Mouse (Mus musculus): ENCODE data around the gene Itpr2. TPM values are rescaled to one million over a fixed set of nuclear protein-coding genes. Genes with fewer than 3 reads are reported as not detected.

Itpr2 gene
- polyA plus RNA-seq, 1 experiment from 2014 or later: 5.3 TPM

GRCm38 (mm10) chr6:146305995-146306394, 196.0 kb downstream of the Itpr2 start:
- Histone ChIP-seq H3K27me3 (replicated peaks; ENCODE audit: control insufficient read depth, insufficient read depth, low read length) (no peaks in the 10 kb centered on the region), H3K9me3 (ENCODE audit: control insufficient read depth, low read length) (no peaks in the 10 kb centered on the region), H3K36me3 (ENCODE audit: control insufficient read depth, insufficient read depth, low read length) (no peaks in the 10 kb centered on the region), H3K9ac (ENCODE audit: low read depth, low read length) (no peak overlapping the region), H3K4me2 (no peak overlapping the region), H3K27ac (ENCODE audit: low read depth, low read length) (no peak overlapping the region), H3K4me3 (ENCODE audit: low read depth, low read length) (no peak overlapping the region), H3K4me1 (replicated peaks; ENCODE audit: control insufficient read depth, insufficient read depth, low read length) (no peaks in the 10 kb centered on the region)
- whole genome bisulfite sequencing: 62% methylated on average over 3 of the region's 3 CpGs
- ATAC-seq (replicated peaks; ENCODE audit: low FRiP score) (no peak), DNase-seq (ENCODE audit: low spot score) (no peak)

GRCm38 (mm10) chr6:146304088-146304487, 197.9 kb downstream of the Itpr2 start:
- Histone ChIP-seq H3K4me1 (replicated peaks; ENCODE audit: control insufficient read depth, insufficient read depth, low read length) (no peaks in the 10 kb centered on the region), H3K4me3 (ENCODE audit: low read depth, low read length) (no peak overlapping the region), H3K4me2 (no peak overlapping the region), H3K27me3 (replicated peaks; ENCODE audit: control insufficient read depth, insufficient read depth, low read length) (no peaks in the 10 kb centered on the region), H3K9ac (ENCODE audit: low read depth, low read length) (no peak overlapping the region), H3K36me3 (ENCODE audit: control insufficient read depth, insufficient read depth, low read length) (no peaks in the 10 kb centered on the region), H3K27ac (ENCODE audit: low read depth, low read length) (no peak overlapping the region), H3K9me3 (ENCODE audit: control insufficient read depth, low read length) (no peaks in the 10 kb centered on the region)
- ATAC-seq (replicated peaks; ENCODE audit: low FRiP score) (no peak), DNase-seq (ENCODE audit: low spot score) (no peak)
- 91% methylated on average over 11 of the region's 11 CpGs for WGBS

- no peak overlapping the region for H3K9ac ChIP-seq (ENCODE audit: low read depth, low read length)
- no peak overlapping the region for H3K4me3 ChIP-seq (ENCODE audit: low read depth, low read length)
- no peak overlapping the region for H3K27ac ChIP-seq (ENCODE audit: low read depth, low read length)
- no peak overlapping the region for H3K4me2 ChIP-seq
- ATAC-seq (replicated peaks; ENCODE audit: low FRiP score): no peak
- no peak for DNase-seq (ENCODE audit: low spot score)
- no peaks in the 10 kb centered on the region for H3K27me3 ChIP-seq (replicated peaks; ENCODE audit: control insufficient read depth, insufficient read depth, low read length)
- WGBS: 70% methylated on average over 2 of the region's 2 CpGs
- no peaks in the 10 kb centered on the region for H3K36me3 ChIP-seq (ENCODE audit: control insufficient read depth, insufficient read depth, low read length)
- no peaks in the 10 kb centered on the region for H3K9me3 ChIP-seq (ENCODE audit: control insufficient read depth, low read length)
- no peaks in the 10 kb centered on the region for H3K4me1 ChIP-seq (replicated peaks; ENCODE audit: control insufficient read depth, insufficient read depth, low read length)
These were observed 198.7 kb downstream of the Itpr2 start for GRCm38 (mm10) chr6:146303336-146303735.

- H3K27me3 ChIP-seq (replicated peaks; ENCODE audit: control insufficient read depth, insufficient read depth, low read length): no peaks in the 10 kb centered on the region
- H3K36me3 ChIP-seq (ENCODE audit: control insufficient read depth, insufficient read depth, low read length): no peaks in the 10 kb centered on the region
- no peaks in the 10 kb centered on the region for H3K4me1 ChIP-seq (replicated peaks; ENCODE audit: control insufficient read depth, insufficient read depth, low read length)
- WGBS: 81% methylated on average over 8 of the region's 8 CpGs
- H3K4me2 ChIP-seq: no peak overlapping the region
- H3K4me3 ChIP-seq (ENCODE audit: low read depth, low read length): no peak overlapping the region
- H3K9me3 ChIP-seq (ENCODE audit: control insufficient read depth, low read length): no peaks in the 10 kb centered on the region
- no peak overlapping the region for H3K27ac ChIP-seq (ENCODE audit: low read depth, low read length)
- DNase-seq (ENCODE audit: low spot score): no peak
- no peak overlapping the region for H3K9ac ChIP-seq (ENCODE audit: low read depth, low read length)
- no peak for ATAC-seq (replicated peaks; ENCODE audit: low FRiP score)
These were observed 199.4 kb downstream of the Itpr2 start for GRCm38 (mm10) chr6:146302574-146303130.

GRCm38 (mm10) chr6:146302101-146302500, 199.9 kb downstream of the Itpr2 start:
- H3K9ac ChIP-seq (ENCODE audit: low read depth, low read length): no peak overlapping the region
- no peaks in the 10 kb centered on the region for H3K27me3 ChIP-seq (replicated peaks; ENCODE audit: control insufficient read depth, insufficient read depth, low read length)
- H3K9me3 ChIP-seq (ENCODE audit: control insufficient read depth, low read length): no peaks in the 10 kb centered on the region
- WGBS: 78% methylated on average over 3 of the region's 3 CpGs
- no peak overlapping the region for H3K4me2 ChIP-seq
- no peak for ATAC-seq (replicated peaks; ENCODE audit: low FRiP score)
- H3K4me3 ChIP-seq (ENCODE audit: low read depth, low read length): no peak overlapping the region
- DNase-seq (ENCODE audit: low spot score): no peak
- no peaks in the 10 kb centered on the region for H3K4me1 ChIP-seq (replicated peaks; ENCODE audit: control insufficient read depth, insufficient read depth, low read length)
- no peaks in the 10 kb centered on the region for H3K36me3 ChIP-seq (ENCODE audit: control insufficient read depth, insufficient read depth, low read length)
- H3K27ac ChIP-seq (ENCODE audit: low read depth, low read length): no peak overlapping the region

- no peaks in the 10 kb centered on the region for H3K36me3 ChIP-seq (ENCODE audit: control insufficient read depth, insufficient read depth, low read length)
- no peak overlapping the region for H3K9ac ChIP-seq (ENCODE audit: low read depth, low read length)
- H3K27ac ChIP-seq (ENCODE audit: low read depth, low read length): no peak overlapping the region
- no peaks in the 10 kb centered on the region for H3K9me3 ChIP-seq (ENCODE audit: control insufficient read depth, low read length)
- no peak overlapping the region for H3K4me3 ChIP-seq (ENCODE audit: low read depth, low read length)
- no peaks in the 10 kb centered on the region for H3K4me1 ChIP-seq (replicated peaks; ENCODE audit: control insufficient read depth, insufficient read depth, low read length)
- ATAC-seq (replicated peaks; ENCODE audit: low FRiP score) (no peak), DNase-seq (ENCODE audit: low spot score) (no peak)
- no peaks in the 10 kb centered on the region for H3K27me3 ChIP-seq (replicated peaks; ENCODE audit: control insufficient read depth, insufficient read depth, low read length)
- H3K4me2 ChIP-seq: no peak overlapping the region
These were observed 201.1 kb downstream of the Itpr2 start for GRCm38 (mm10) chr6:146300961-146301360.

GRCm38 (mm10) chr6:146298712-146299111, 203.3 kb downstream of the Itpr2 start:
- H3K4me2 ChIP-seq: no peak overlapping the region
- no peaks in the 10 kb centered on the region for H3K27me3 ChIP-seq (replicated peaks; ENCODE audit: control insufficient read depth, insufficient read depth, low read length)
- no peak for ATAC-seq (replicated peaks; ENCODE audit: low FRiP score)
- H3K36me3 ChIP-seq (ENCODE audit: control insufficient read depth, insufficient read depth, low read length): no peaks in the 10 kb centered on the region
- no peaks in the 10 kb centered on the region for H3K4me1 ChIP-seq (replicated peaks; ENCODE audit: control insufficient read depth, insufficient read depth, low read length)
- DNase-seq (ENCODE audit: low spot score): no peak
- no peak overlapping the region for H3K4me3 ChIP-seq (ENCODE audit: low read depth, low read length)
- H3K9me3 ChIP-seq (ENCODE audit: control insufficient read depth, low read length): no peaks in the 10 kb centered on the region
- H3K9ac ChIP-seq (ENCODE audit: low read depth, low read length): no peak overlapping the region
- H3K27ac ChIP-seq (ENCODE audit: low read depth, low read length): no peak overlapping the region

- H3K4me1 ChIP-seq (replicated peaks; ENCODE audit: control insufficient read depth, insufficient read depth, low read length): no peaks in the 10 kb centered on the region
- H3K9ac ChIP-seq (ENCODE audit: low read depth, low read length): no peak overlapping the region
- no peak overlapping the region for H3K4me2 ChIP-seq
- WGBS: 89% methylated on average over 10 of the region's 10 CpGs
- ATAC-seq (replicated peaks; ENCODE audit: low FRiP score) (no peak), DNase-seq (ENCODE audit: low spot score) (no peak)
- H3K9me3 ChIP-seq (ENCODE audit: control insufficient read depth, low read length): no peaks in the 10 kb centered on the region
- no peaks in the 10 kb centered on the region for H3K36me3 ChIP-seq (ENCODE audit: control insufficient read depth, insufficient read depth, low read length)
- no peak overlapping the region for H3K4me3 ChIP-seq (ENCODE audit: low read depth, low read length)
- no peaks in the 10 kb centered on the region for H3K27me3 ChIP-seq (replicated peaks; ENCODE audit: control insufficient read depth, insufficient read depth, low read length)
- H3K27ac ChIP-seq (ENCODE audit: low read depth, low read length): no peak overlapping the region
These were observed 211.0 kb downstream of the Itpr2 start for GRCm38 (mm10) chr6:146291036-146291435.

- H3K9ac ChIP-seq (ENCODE audit: low read depth, low read length): no peak overlapping the region
- 74% methylated on average over 10 of the region's 10 CpGs for whole genome bisulfite sequencing
- no peak overlapping the region for H3K27ac ChIP-seq (ENCODE audit: low read depth, low read length)
- H3K36me3 ChIP-seq (ENCODE audit: control insufficient read depth, insufficient read depth, low read length): no peaks in the 10 kb centered on the region
- no peaks in the 10 kb centered on the region for H3K9me3 ChIP-seq (ENCODE audit: control insufficient read depth, low read length)
- no peaks in the 10 kb centered on the region for H3K4me1 ChIP-seq (replicated peaks; ENCODE audit: control insufficient read depth, insufficient read depth, low read length)
- H3K4me3 ChIP-seq (ENCODE audit: low read depth, low read length): no peak overlapping the region
- no peak overlapping the region for H3K4me2 ChIP-seq
- DNase-seq (ENCODE audit: low spot score) (no peak), ATAC-seq (replicated peaks; ENCODE audit: low FRiP score) (no peak)
- no peaks in the 10 kb centered on the region for H3K27me3 ChIP-seq (replicated peaks; ENCODE audit: control insufficient read depth, insufficient read depth, low read length)
These were observed 212.2 kb downstream of the Itpr2 start for GRCm38 (mm10) chr6:146289801-146290200.
